Mouse (Mus musculus): Measurements from ENCODE around the gene Kcnk4. TPM values are rescaled to one million over a fixed set of nuclear protein-coding genes. Genes with fewer than 3 reads are reported as not detected.

The Kcnk4 gene
- total and polyA plus RNA-seq, 3 experiments, result 0.21 to 0.80 TPM; not detected in 1

GRCm38 (mm10) chr19:6893731-6894451 lies 40.4 kb downstream of the Kcnk4 start:
- no peak for DNase-seq (ENCODE audit: extremely low read depth)
- H3K79me2 ChIP-seq (replicated peaks; ENCODE audit: control insufficient read depth, extremely low read depth, insufficient read depth, poor library complexity, severe bottlenecking), result no peaks in the 10 kb centered on the region; the same call in 1 of the 2 replicates
- H3K4me3 ChIP-seq (replicated peaks in 1 of 3; ENCODE audit: low read depth in 2 of 3, low read length in 2 of 3, poor library complexity in 1 of 3), result peak overlapping the region in 2 of 3 experiments; percentile 49 to 61
- no peak overlapping the region for H3K27ac ChIP-seq (ENCODE audit: insufficient read depth, low read depth)
- peak overlapping the region; percentile 15; the same call in 1 of the 2 replicates for H3K4me2 ChIP-seq (ENCODE audit: insufficient read depth, low read depth, poor library complexity, severe bottlenecking)
- in situ Hi-C loops (cut with MboI; ENCODE audit: low pct_ligation_motif_present, low pct_unique_long_range_greater_than_20kb, low sequenced_read_pairs) (no loop called here), dilution Hi-C loops (cut with MboI; ENCODE audit: extremely low pct_ligation_motif_present, extremely low pct_unique_long_range_greater_than_20kb, low sequenced_read_pairs) (no loop called here)
- peak overlapping the region; percentile 71 for H3K9ac ChIP-seq (ENCODE audit: insufficient read depth, low read depth)
- H3K4me1 ChIP-seq (ENCODE audit: control insufficient read depth in 1 of 2, insufficient read depth in 2 of 2), result peaks cover 0 to 4% of the 10 kb centered on the region in 2 experiments; a peak in 2 of 4 replicates
- TF ChIP-seq RAD21 (IDR thresholded peaks at IDR 0.05; ENCODE audit: low read depth, low read length) (no peak), TBP (conservative IDR thresholded peaks at IDR 0.05; ENCODE audit: low read depth, low read length) (peak; percentile 87), ZKSCAN1 (IDR thresholded peaks at IDR 0.05; ENCODE audit: borderline replicate concordance, low read depth, low read length) (no peak), MEF2A (IDR thresholded peaks at IDR 0.05; ENCODE audit: borderline replicate concordance, low read depth, low read length) (no peak), PAX5 (IDR thresholded peaks at IDR 0.05; ENCODE audit: low read length) (no peak), EP300 (IDR thresholded peaks at IDR 0.05; ENCODE audit: low read length) (no peak), NELFE (IDR thresholded peaks at IDR 0.05; ENCODE audit: low read depth, low read length) (peak; percentile 71; the same call in 1 of the 2 replicates), MXI1 (IDR thresholded peaks at IDR 0.05; ENCODE audit: low read depth, low read length) (no peak; the same call in 1 of the 2 replicates), TCF12 (IDR thresholded peaks at IDR 0.05; ENCODE audit: low read depth, low read length) (0 out of 2 replicates have a peak, but pooled peaks have one; percentile 28), BHLHE40 (IDR thresholded peaks at IDR 0.05; ENCODE audit: low read depth, low read length) (no peak), USF1 (IDR thresholded peaks at IDR 0.05; ENCODE audit: low read depth, low read length) (no peak), CHD1 (IDR thresholded peaks at IDR 0.05; ENCODE audit: low read depth, low read length) (no peak), IRF4 (IDR thresholded peaks at IDR 0.05; ENCODE audit: low read depth, low read length) (no peak), ZNF384 (IDR thresholded peaks at IDR 0.05; ENCODE audit: low read depth, low read length) (no peak), MAX (IDR thresholded peaks at IDR 0.05; ENCODE audit: low read length) (peak; percentile 89), MYC (IDR thresholded peaks at IDR 0.05; ENCODE audit: low read depth, low read length) (peak; percentile 97), E2F4 (IDR thresholded peaks at IDR 0.05; ENCODE audit: insufficient replicate concordance, low read depth, low read length) (no peak), POLR2A (IDR thresholded peaks at IDR 0.05; ENCODE audit: low read depth, low read length) (peak; percentile 87), NRF1 (IDR thresholded peaks at IDR 0.05; ENCODE audit: low read depth, low read length) (peak; percentile 86), POLR2AphosphoS2 (IDR thresholded peaks at IDR 0.05; ENCODE audit: low read depth, low read length) (peak; percentile 30; the same call in 1 of the 2 replicates), CTCF (conservative IDR thresholded peaks at IDR 0.05 in 1 of 2, IDR thresholded peaks at IDR 0.05 in 1 of 2; ENCODE audit: low read depth in 2 of 2, low read length in 2 of 2) (no peak), ETS1 (conservative IDR thresholded peaks at IDR 0.05; ENCODE audit: low read depth, low read length) (no peak)
- H3K27me3 ChIP-seq (replicated peaks), result no peaks in the 10 kb centered on the region
- peaks cover 0 to 12% of the 10 kb centered on the region in 2 experiments for H3K36me3 ChIP-seq (replicated peaks in 1 of 2; ENCODE audit: control insufficient read depth in 1 of 2, insufficient read depth in 1 of 2, low read length in 1 of 2)
- peaks cover 5% of the 10 kb centered on the region for H3K9me3 ChIP-seq (replicated peaks; ENCODE audit: low read length)

All from CH12.LX (cell line).